Mouse (Mus musculus) CD8-positive naive resting alpha-beta T cell, adult 57 days (primary cell): ENCODE results near the gene Rpap1. TPM values are rescaled to one million over a fixed set of nuclear protein-coding genes. Genes with fewer than 3 reads are reported as not detected.

Source experiments
- total RNA-seq: library from RNA; stranded (reverse); gene quantifications from one replicate; pipeline ENCODE4 v1.2.4, GENCODE M21; 2023

Rpap1 gene
- total RNA-seq = 34.8 TPM

DNA sequence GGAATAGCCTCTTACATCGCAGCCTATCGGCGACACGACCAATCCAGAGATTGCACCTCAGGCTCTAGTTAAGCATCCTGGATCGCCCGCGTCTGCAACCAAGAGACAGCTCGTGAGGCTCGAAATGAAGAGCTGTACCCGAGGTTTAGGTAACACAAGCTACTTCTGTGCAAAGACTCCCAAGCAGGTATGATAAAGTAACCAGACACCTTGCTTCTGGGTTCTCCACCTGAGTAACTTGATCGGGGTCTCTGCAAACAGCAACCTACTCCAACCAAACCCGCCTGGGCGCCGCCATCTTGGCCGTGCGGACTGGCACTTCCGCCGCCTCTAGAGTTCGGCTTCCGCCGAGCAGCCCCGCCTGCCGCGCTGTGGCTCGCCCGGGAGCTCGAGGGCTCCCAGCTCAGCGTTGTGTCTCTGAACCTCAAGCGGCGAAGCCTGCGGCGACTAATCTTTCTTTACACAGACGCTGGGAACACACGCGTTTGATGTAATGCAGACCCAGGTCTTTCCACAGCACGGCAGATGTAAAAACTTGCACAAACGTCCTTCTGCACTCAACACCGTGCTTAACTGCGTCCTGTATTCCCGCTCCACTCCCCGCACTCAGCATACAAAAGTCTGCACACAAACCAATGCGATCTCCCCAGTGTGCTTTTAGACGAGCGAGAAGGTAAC, at the start of gene Rpap1:
Gene Rpap1 (minus strand): TSS at position 332 of the 678 bp plus-strand sequence.

GRCm38 (mm10) chr2:119797279-119797783, 10.0 kb upstream of the Rpap1 start, which contains the start of gene Tyro3:
TSS of gene Tyro3 (plus strand) at chr2:119797733.

DNA sequence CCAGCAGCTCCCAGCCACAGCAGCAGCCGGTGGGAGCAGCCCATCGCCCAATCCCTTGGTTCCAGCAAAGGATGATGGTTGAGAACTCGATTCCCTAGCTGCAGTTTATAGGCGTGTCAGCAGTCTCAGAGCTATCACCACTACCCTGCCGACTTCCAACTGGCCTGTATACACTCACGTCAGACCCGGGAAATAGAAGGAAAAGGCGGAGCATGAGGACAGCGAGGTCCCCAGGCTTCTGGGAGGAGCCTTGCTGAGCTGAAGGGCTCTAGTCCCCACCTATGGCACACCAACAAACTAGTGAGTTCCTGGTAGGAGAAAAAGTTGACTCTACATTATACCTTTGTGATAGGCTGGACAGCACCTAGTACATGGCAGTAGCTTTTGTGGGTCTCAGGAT, 27.1 kb downstream of the Rpap1 start, which contains the start of gene Ltk:
Gene Ltk (minus strand): TSS at position 181 of the 400 bp plus-strand sequence.

DNA sequence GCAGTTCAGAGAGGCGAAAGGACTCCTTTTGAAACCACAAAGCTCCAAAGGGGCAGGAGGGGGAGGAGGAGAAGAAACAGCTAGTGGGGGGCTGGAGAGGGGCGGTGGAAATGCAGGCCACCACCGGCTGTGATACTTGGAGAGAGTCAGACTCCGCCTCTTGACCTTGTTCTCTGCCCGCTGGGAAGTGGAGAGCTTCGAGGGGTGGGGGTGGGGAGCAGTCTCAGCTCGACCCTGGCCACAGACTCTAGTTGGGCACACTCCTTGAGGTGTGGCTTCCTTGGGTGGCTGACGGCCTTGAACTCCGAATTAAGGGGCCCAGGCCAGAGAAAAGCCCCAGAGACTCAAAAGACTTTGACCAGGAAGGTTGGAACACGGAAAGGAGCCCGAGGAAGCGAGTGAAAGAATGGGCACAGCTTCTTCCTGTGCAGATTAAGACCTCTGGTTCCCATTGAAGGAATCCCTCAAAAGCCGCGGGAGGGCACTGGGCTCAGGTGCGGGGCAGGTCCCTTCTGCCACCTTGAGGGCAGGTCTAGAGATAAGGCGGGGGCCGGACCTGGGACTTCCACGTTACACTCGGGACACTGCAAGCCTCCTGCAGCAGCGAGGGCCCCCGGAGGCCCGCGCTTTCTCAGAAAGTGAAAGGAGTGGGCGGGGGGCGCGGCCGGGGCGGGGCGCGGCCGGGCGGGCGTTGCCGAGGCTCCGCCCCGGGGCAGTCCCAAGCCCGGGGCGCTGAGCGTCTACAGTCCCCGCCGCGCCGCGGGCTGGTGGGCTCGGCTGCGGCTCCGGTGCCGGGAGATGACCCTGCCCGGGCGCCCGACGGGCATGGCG, 45.5 kb downstream of the Rpap1 start, which contains the start of gene Itpka:
Gene Itpka (plus strand): TSS at position 757 of the 831 bp plus-strand sequence.

Other genes starting within 250 kb of the Rpap1 start
- 0.12 TPM for gene Exd1, start 239.9 kb downstream of the Rpap1 start, total RNA-seq
- gene Chp1, start 239.8 kb downstream of the Rpap1 start, total RNA-seq = 54.7 TPM
- 1.0 TPM for gene Nusap1, start 169.2 kb downstream of the Rpap1 start, total RNA-seq
- 0.95 TPM for gene Oip5, start 169.1 kb downstream of the Rpap1 start, total RNA-seq
- 13.4 TPM for gene Ndufaf1, start 124.7 kb downstream of the Rpap1 start, total RNA-seq
- 56.9 TPM for gene Rtf1, start 112.5 kb downstream of the Rpap1 start, total RNA-seq
- not detected for gene Itpka, start 45.2 kb downstream of the Rpap1 start, total RNA-seq
- gene Ltk, start 27.1 kb downstream of the Rpap1 start, total RNA-seq = 3.0 TPM
- 6.6 TPM for gene Tyro3, start 10.2 kb upstream of the Rpap1 start, total RNA-seq
- 81.5 TPM for gene Mga, start 109.7 kb upstream of the Rpap1 start, total RNA-seq
- 12.2 TPM for gene Mapkbp1, start 185.2 kb upstream of the Rpap1 start, total RNA-seq
- gene Jmjd7, start 239.9 kb upstream of the Rpap1 start, total RNA-seq = 11.0 TPM
- 3.4 TPM for gene Gm28042, start 240.0 kb upstream of the Rpap1 start, total RNA-seq
- gene Pla2g4b, start 245.9 kb upstream of the Rpap1 start, total RNA-seq = 5.0 TPM